Mouse (Mus musculus) retina, embryonic 14.5 days (tissue): ENCODE results near the gene Tm4sf19.
"Not testable (repeated sequence)": the region's sequence is repeated elsewhere in the genome, so short reads cannot be mapped to it uniquely, and the experiment has no call there.

Experiments
- DNase-seq: peaks from one replicate; pipeline ENCODE4 v3.0.0-alpha.2; 2015; ENCODE audit warnings: low spot score

The Tm4sf19 gene

GRCm38 (mm10) chr16:32430474-32431046 is 30.3 kb downstream of the Tm4sf19 start, which contains the start of gene Pcyt1a:
TSS of gene Pcyt1a (plus strand) at chr16:32430921.
- peak; percentile 96 for DNase-seq

GRCm38 (mm10) chr16:32431047-32431591 is 30.8 kb downstream of the Tm4sf19 start:
- no peak for DNase-seq

- peak; percentile 1 for DNase-seq
Observed at GRCm38 (mm10) chr16:32431926-32432325, 31.6 kb downstream of the Tm4sf19 start.

- no peak for DNase-seq
Observed at GRCm38 (mm10) chr16:32433138-32433537, 32.8 kb downstream of the Tm4sf19 start.

GRCm38 (mm10) chr16:32434066-32434465 is 33.8 kb downstream of the Tm4sf19 start:
- DNase-seq = no peak

- DNase-seq = no peak
Observed at GRCm38 (mm10) chr16:32434691-32435090, 34.4 kb downstream of the Tm4sf19 start.

GRCm38 (mm10) chr16:32436657-32437056 is 36.4 kb downstream of the Tm4sf19 start:
- DNase-seq = no peak

GRCm38 (mm10) chr16:32437266-32437665 is 37.0 kb downstream of the Tm4sf19 start:
- no peak for DNase-seq

GRCm38 (mm10) chr16:32441432-32441831 is 41.1 kb downstream of the Tm4sf19 start:
- no peak for DNase-seq

- DNase-seq = not testable (repeated sequence)
Observed at GRCm38 (mm10) chr16:32444615-32445014, 44.3 kb downstream of the Tm4sf19 start.

GRCm38 (mm10) chr16:32445558-32445957 is 45.3 kb downstream of the Tm4sf19 start:
- no peak for DNase-seq

GRCm38 (mm10) chr16:32446563-32447138 is 46.3 kb downstream of the Tm4sf19 start:
- no peak for DNase-seq

GRCm38 (mm10) chr16:32449665-32450064 is 49.4 kb downstream of the Tm4sf19 start:
- DNase-seq = no peak

- no peak for DNase-seq
Observed at GRCm38 (mm10) chr16:32450133-32450532, 49.8 kb downstream of the Tm4sf19 start.

- DNase-seq = no peak
Observed at GRCm38 (mm10) chr16:32453102-32453501, 52.8 kb downstream of the Tm4sf19 start.

GRCm38 (mm10) chr16:32454646-32455045 is 54.3 kb downstream of the Tm4sf19 start:
- DNase-seq = no peak

- no peak for DNase-seq
Observed at GRCm38 (mm10) chr16:32456086-32456485, 55.8 kb downstream of the Tm4sf19 start.

GRCm38 (mm10) chr16:32456761-32457160 is 56.5 kb downstream of the Tm4sf19 start:
- DNase-seq = no peak
